Mouse (Mus musculus) T-helper 1 cell (primary cell): Measurements from ENCODE around the gene Copb1.

ENCODE experiments used
- in situ Hi-C: fragments of 300-600 bp; cut with MboI, MseI; formaldehyde crosslinking; loops from one replicate; pipeline ENCODE4 v1.15.1; 2025; ENCODE audit warnings: high pct_unique_total_duplicates

Gene Copb1

GRCm38 (mm10) chr7:114169996-114170395 lies 84.5 kb downstream of the Copb1 start:
- in situ Hi-C loops = no loop called here

GRCm38 (mm10) chr7:114169381-114169780 lies 85.1 kb downstream of the Copb1 start:
- in situ Hi-C loops = no loop called here
